Mouse (Mus musculus) left cerebral cortex, adult 8-10 months (tissue): ENCODE measurements at regions not wholly inside any gene's neighbourhood (a gene's known extent, or its start where the extent isn't known, plus 50 kb on each side); places are given as distances from the start of the nearest gene placed in this dataset.
A peak's percentile ranks its signal among the peaks of the same experiment; 100 is the strongest.
"Not testable (repeated sequence)": the region's sequence is repeated elsewhere in the genome, so short reads cannot be mapped to it uniquely, and the experiment has no call there.

Experiments used
- DNase-seq, 2 experiments: peaks; one replicate each; pipeline ENCODE4 v3.0.0; 2022; ENCODE audit warnings: low spot score in 2 of 2

DNA sequence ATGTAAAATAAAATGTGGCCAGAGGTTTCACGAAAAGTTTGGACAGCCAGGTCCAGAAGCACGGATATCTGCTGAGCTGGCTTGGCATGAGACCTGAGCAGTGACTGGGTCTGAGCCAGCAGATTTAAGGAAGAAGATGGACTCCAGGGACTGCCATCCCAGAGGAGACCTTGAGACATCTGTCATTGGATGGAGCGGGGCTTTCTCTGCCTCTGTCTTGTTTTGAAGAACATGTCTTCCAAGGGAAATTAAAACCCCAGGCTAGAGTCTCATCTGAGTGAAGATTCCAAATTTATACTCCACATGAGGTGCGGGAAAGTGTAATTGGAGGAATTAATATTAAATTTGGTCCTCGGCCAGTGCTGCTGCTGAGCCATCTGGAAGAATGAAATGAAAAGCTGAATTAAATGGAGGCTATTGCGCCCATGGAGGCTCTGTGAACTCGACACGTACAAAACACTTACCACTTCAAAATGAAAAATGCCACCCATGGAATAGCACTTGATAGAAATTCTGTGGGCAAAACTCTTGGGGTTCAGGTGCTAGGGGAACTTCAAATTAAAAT is 129.8 kb upstream of the Adcy2 start:
- DNase-seq = no peak

DNA sequence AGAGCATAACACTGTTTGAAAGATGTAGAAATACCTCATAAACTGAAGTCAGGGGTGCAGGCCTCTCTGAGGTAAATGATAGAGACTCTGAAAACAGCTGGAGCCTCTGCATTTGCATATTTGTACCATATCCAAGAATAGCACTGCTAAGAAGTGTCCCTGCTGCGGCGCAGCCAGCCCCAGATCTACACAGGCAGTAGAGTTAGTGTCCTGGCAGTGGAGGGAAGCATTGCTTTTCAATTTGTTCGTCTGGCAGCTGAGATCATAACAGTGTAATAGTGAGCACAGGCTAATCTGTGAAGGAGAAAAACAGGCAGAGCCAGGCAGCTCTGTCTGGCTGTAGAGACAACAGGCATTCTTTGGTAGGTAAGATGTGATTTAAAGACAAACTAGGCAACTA is 128.2 kb upstream of the Adcy2 start:
- no peak for DNase-seq

DNA sequence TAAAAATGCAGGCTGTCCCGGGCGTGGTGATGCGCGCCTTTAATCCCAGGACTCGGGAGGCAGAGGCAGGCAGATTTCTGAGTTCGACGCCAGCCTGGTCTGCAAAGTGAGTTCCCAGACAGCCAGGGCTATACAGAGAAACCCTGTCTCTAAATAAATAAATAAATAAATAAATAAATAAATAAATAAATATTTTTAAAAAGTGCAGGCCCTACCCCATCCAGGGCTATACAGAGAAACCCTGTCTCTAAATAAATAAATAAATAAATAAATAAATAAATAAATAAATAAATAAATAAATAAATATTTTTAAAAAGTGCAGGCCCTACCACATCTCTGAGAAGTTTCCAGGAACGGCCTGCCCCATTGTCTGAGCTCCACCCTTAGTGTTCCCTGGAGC is 119.4 kb upstream of the Adcy2 start:
- DNase-seq = not testable (repeated sequence)

DNA sequence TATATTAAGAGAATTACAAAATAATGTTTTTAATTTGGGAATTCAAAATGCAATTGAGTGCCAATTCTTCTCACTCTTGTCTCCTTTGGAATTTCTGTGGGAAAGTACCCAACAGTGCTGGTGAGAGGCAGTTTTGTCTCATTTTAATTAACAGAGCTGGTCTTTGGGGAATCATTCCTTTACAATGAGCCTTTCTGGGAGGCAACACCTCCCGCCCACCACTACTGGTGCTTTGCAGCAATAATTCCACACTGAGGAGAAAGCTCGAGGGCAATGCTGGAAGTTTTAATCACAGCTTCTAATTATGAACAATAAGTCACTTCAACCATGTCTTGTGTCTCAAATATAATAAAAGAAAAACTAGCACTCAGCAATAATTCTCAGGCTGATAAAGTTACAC is 109.8 kb upstream of the Adcy2 start:
- peak in 1 of 2 experiments; percentile 28 for DNase-seq

DNA sequence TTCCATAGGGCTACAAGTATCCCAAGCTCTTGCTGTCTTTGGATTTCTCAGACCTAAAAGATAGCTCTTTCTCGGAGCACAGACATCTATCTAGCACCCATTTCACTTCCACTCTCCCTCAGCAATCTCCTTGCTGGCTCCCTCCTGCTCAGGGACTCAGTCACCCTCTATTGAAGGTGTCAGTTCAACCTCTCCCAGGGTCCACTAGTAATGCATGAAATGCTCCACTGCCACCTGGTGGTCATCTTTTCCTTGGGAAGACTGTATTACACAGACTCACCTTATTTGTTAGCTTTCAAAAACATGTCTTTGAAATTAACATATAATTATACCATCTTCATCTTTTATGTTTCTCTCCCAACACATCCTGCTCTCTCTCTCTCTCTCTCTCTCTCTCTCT is 87.3 kb upstream of the Adcy2 start:
- peak; percentile 9 to 28 for DNase-seq

DNA sequence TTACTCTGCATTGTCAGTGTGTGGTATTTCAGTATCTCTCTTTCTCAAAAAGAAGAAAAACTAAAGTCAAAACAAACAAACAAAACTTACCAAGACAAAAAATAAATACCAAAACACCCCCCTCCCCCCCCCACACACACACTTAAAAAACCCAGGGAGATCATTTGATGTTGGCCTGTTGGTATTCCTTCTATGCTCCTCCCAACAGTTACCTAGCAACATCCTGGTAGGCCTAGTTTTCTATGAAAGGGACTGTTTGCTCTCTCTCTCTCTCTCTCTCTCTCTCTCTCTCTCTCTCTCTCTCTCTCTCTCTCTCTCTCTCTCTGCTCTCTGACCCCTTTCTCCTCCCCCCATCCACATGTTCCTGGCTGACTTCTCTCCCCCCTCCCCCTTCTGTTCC is 71.0 kb upstream of the Adcy2 start:
- no peak for DNase-seq

DNA sequence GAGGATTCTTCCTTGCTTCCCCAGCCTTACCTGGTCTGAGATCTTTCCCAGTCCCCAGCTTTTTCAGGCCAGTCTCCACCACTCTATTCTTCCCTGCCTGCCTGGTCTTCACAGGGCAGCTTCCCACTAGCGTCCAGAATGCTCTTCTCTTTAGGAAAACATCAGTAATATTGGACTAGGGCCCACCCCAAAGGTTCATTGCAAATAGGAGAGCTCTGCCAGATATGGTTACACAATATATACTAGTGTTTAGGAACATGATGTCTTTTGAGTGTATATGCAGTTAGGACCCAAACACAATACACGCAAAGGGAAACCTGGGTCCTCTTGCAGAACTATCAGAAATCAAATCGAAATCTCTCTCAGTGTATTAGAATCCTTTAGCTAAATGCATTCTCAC is 70.5 kb upstream of the Adcy2 start:
- DNase-seq = no peak

DNA sequence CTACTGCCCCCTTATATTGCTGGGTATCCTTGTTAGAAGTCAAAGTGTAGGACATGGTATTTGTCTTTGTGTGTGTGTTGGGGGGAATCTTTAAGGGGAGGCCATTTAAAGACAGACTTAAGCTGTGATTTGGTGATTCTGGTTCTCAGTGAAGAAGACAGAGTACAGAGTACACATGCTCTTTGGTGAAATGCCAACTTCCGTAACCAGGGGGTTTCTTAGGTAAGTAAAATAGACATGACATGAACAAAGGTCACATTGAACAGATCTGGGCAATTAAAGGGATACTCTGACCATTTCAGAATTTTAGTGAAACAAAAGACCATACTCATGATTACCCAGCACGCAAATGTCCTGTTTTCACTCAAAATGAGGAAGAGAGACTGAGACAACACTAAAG is 67.3 kb upstream of the Adcy2 start:
- DNase-seq = no peak

DNA sequence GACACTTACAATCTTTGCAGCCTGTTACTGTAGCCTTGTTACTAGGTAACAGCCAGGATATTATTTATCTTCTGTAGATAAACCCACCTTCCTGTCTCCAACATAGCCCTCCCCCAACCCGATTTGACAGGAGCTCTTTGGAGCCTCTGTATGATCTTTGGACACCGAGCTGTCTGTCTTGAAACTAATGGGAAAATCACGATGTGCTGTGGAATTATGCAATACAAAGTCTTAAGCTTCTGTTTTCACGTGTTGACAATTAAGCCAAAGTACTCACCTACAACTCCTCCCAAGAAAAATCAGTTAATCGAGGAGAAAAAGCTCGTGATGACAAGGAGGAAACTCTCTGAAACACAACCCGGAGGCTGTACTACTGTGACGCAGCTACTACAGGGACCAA is 65.9 kb upstream of the Adcy2 start:
- DNase-seq = no peak

DNA sequence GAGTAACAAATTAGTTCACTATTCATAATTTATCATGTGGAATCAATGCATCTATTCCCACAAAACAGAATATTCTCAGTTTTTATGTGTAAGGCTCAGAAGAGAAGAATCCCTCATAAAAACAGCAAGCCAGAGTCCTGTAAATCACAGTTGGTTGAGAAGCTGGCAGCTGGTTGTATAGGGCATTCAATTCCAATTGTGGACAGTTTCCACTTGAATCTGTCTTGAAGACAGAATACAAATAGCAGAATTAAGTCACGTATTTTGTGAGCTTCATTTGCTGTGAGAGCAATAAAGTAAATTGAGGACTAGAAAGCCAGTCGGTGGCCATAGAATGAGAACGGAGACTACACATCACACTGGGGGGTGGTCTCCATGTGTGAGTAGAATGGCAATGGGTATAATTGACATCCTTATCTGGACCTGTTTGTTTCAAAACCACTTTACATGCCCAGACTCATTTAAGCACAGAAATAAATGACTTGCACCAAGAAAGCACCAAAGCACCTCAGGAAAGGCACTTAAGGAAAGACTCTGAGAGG is 63.4 kb upstream of the Adcy2 start:
- DNase-seq = no peak

DNA sequence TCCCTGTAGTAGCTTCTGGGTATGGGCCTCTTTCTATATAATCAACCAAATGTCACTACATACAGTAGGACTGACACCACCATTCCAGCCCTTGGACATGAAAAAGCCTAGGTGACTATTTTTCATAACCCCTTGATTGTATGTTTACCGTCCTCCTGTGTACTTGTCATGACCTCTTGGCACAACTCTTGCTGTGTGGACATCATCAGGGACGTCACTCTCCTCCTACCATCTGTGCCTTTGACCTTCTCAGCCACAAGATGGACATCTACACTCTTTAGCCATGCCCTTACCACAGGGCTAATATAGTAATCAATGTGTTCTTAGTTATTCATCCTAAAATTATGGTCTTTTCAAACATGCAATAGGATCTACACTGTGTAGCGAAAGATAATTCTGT is 62.1 kb upstream of the Adcy2 start:
- no peak for DNase-seq
